Mouse (Mus musculus) CH12.LX (cell line): ENCODE data around the gene Rgs7. TPM values are rescaled to one million over a fixed set of nuclear protein-coding genes. Genes with fewer than 3 reads are reported as not detected.

Experiments used
- DNase-seq: peaks from one replicate; pipeline ENCODE4 v3.0.0-alpha.2; 2013; ENCODE audit errors: extremely low read depth
- H3K27ac ChIP-seq: 2 replicates; pipeline ENCODE4 v1.5.1; 2012; ENCODE audit warnings: low read depth, mild to moderate bottlenecking, control low read depth, moderate library complexity; ENCODE audit not compliant: insufficient read depth
- H3K27me3 ChIP-seq: replicated peaks from 2 replicates; pipeline ENCODE3; 2012; ENCODE audit warnings: inconsistent platforms
- H3K36me3 ChIP-seq, 2 experiments: replicated peaks in 1 of 2; 2 replicates each; pipeline versions ENCODE3 to v1.6.1; 2012; ENCODE audit warnings: inconsistent platforms in 1 of 2, low read length in 1 of 2, mild to moderate bottlenecking in 1 of 2, mixed read lengths in 1 of 2, moderate library complexity in 1 of 2; ENCODE audit not compliant: control insufficient read depth in 1 of 2, insufficient read depth in 1 of 2
- H3K4me1 ChIP-seq, 2 experiments: 2 replicates each; pipeline ENCODE4 v1.6.1; 2012; ENCODE audit warnings: inconsistent platforms in 1 of 2, moderate library complexity in 1 of 2; ENCODE audit not compliant: insufficient read depth in 2 of 2, control insufficient read depth in 1 of 2
- H3K4me2 ChIP-seq: 2 replicates; pipeline ENCODE4 v1.6.1; 2012; ENCODE audit warnings: low read depth, mild to moderate bottlenecking, control low read depth; ENCODE audit not compliant: poor library complexity, insufficient read depth, severe bottlenecking
- H3K4me3 ChIP-seq, 3 experiments: fragments of 150-350 bp in 1 of 3; sonication (generic) in 1 of 3; replicated peaks in 1 of 3; 2 replicates each; pipeline versions ENCODE3 to v1.5.1; 2011 to 2012; ENCODE audit warnings: low read depth in 2 of 3, low read length in 2 of 3, mild to moderate bottlenecking in 2 of 3, moderate library complexity in 2 of 3, control low read depth in 1 of 3, improper control_type of control experiment in 1 of 3, inconsistent platforms in 1 of 3, mixed read lengths in 1 of 3; ENCODE audit not compliant: poor library complexity in 1 of 3
- H3K79me2 ChIP-seq: replicated peaks from 2 replicates; pipeline ENCODE4 v1.6.1; 2012; ENCODE audit warnings: mild to moderate bottlenecking, moderate library complexity; ENCODE audit not compliant: control insufficient read depth, poor library complexity, insufficient read depth, severe bottlenecking; ENCODE audit errors: extremely low read depth
- H3K9ac ChIP-seq: 2 replicates; pipeline ENCODE4 v1.6.1; 2012; ENCODE audit warnings: low read depth, mild to moderate bottlenecking, control low read depth, moderate library complexity; ENCODE audit not compliant: insufficient read depth
- H3K9me3 ChIP-seq: replicated peaks from 2 replicates; pipeline ENCODE3; 2012; ENCODE audit warnings: low read length, inconsistent platforms, mixed read lengths
- BHLHE40 ChIP-seq: IDR thresholded peaks from 2 replicates; pipeline ENCODE4 v1.6.1; 2011; ENCODE audit warnings: mild to moderate bottlenecking, low read depth, low read length, improper control_type of control experiment
- CHD1 ChIP-seq: IDR thresholded peaks from 2 replicates; pipeline ENCODE4 v1.6.1; 2012; ENCODE audit warnings: low read depth, low read length, improper control_type of control experiment, inconsistent platforms
- CHD2 ChIP-seq: IDR thresholded peaks from 2 replicates; pipeline ENCODE4 v1.6.1; 2011; ENCODE audit warnings: low read length, improper control_type of control experiment
- CTCF ChIP-seq, 2 experiments: IDR thresholded peaks in 1 of 2; conservative IDR thresholded peaks in 1 of 2; 2 replicates each; pipeline ENCODE4 v1.5.1; 2011 to 2012; ENCODE audit warnings: low read depth in 2 of 2, low read length in 2 of 2, improper control_type of control experiment in 1 of 2, inconsistent platforms in 1 of 2, mild to moderate bottlenecking in 1 of 2, moderate library complexity in 1 of 2
- ELF1 ChIP-seq: IDR thresholded peaks from 2 replicates; pipeline ENCODE4 v1.6.1; 2014; ENCODE audit warnings: low read depth, mild to moderate bottlenecking, inconsistent platforms, low read length, improper control_type of control experiment
- EP300 ChIP-seq: IDR thresholded peaks from 2 replicates; pipeline ENCODE4 v1.6.1; 2011; ENCODE audit warnings: low read length, improper control_type of control experiment
- ETS1 ChIP-seq: conservative IDR thresholded peaks from 2 replicates; pipeline ENCODE4 v1.6.1; 2012; ENCODE audit warnings: low read depth, mild to moderate bottlenecking, inconsistent platforms, low read length, improper control_type of control experiment, moderate library complexity
- JUN ChIP-seq: IDR thresholded peaks from 2 replicates; pipeline ENCODE4 v1.6.1; 2011; ENCODE audit warnings: low read depth, mild to moderate bottlenecking, low read length, improper control_type of control experiment, moderate library complexity; ENCODE audit not compliant: insufficient read depth
- KAT2A ChIP-seq: IDR thresholded peaks from 2 replicates; pipeline ENCODE4 v1.6.1; 2012; ENCODE audit warnings: low read length, improper control_type of control experiment, inconsistent platforms; ENCODE audit not compliant: insufficient replicate concordance
- MAX ChIP-seq: IDR thresholded peaks from 2 replicates; pipeline ENCODE4 v1.6.1; 2011; ENCODE audit warnings: low read length, improper control_type of control experiment
- MAZ ChIP-seq: IDR thresholded peaks from 2 replicates; pipeline ENCODE4 v1.6.1; 2012; ENCODE audit warnings: low read depth, mild to moderate bottlenecking, inconsistent platforms, low read length, improper control_type of control experiment, moderate library complexity
- MXI1 ChIP-seq: IDR thresholded peaks from 2 replicates; pipeline ENCODE4 v1.6.1; 2011; ENCODE audit warnings: mild to moderate bottlenecking, low read depth, low read length, improper control_type of control experiment
- MYC ChIP-seq: IDR thresholded peaks from 2 replicates; pipeline ENCODE4 v1.6.1; 2011; ENCODE audit warnings: low read depth, mild to moderate bottlenecking, improper control_type of control experiment, low read length
- NELFE ChIP-seq: IDR thresholded peaks from 2 replicates; pipeline ENCODE4 v1.6.1; 2011; ENCODE audit warnings: low read depth, low read length, improper control_type of control experiment
- POLR2A ChIP-seq: IDR thresholded peaks from 2 replicates; pipeline ENCODE4 v1.6.1; 2011; ENCODE audit warnings: low read depth, mild to moderate bottlenecking, improper control_type of control experiment, low read length
- RAD21 ChIP-seq: IDR thresholded peaks from 2 replicates; pipeline ENCODE4 v1.6.1; 2011; ENCODE audit warnings: low read depth, mild to moderate bottlenecking, low read length, improper control_type of control experiment, moderate library complexity
- RCOR1 ChIP-seq: conservative IDR thresholded peaks from 2 replicates; pipeline ENCODE4 v1.6.1; 2012; ENCODE audit warnings: low read depth, mild to moderate bottlenecking, inconsistent platforms, low read length, improper control_type of control experiment
- SIN3A ChIP-seq: IDR thresholded peaks from 2 replicates; pipeline ENCODE4 v1.6.1; 2012; ENCODE audit warnings: low read length, improper control_type of control experiment, inconsistent platforms
- SMC3 ChIP-seq: IDR thresholded peaks from 2 replicates; pipeline ENCODE4 v1.6.1; 2011; ENCODE audit warnings: low read depth, low read length, improper control_type of control experiment
- TBP ChIP-seq: conservative IDR thresholded peaks from 2 replicates; pipeline ENCODE4 v1.6.1; 2011; ENCODE audit warnings: low read depth, low read length, improper control_type of control experiment
- TCF12 ChIP-seq: IDR thresholded peaks from 2 replicates; pipeline ENCODE4 v1.6.1; 2014; ENCODE audit warnings: low read depth, mild to moderate bottlenecking, inconsistent platforms, low read length, improper control_type of control experiment
- UBTF ChIP-seq: IDR thresholded peaks from 2 replicates; pipeline ENCODE4 v1.6.1; 2012; ENCODE audit warnings: low read depth, mild to moderate bottlenecking, inconsistent platforms, low read length, improper control_type of control experiment, moderate library complexity
- USF2 ChIP-seq: conservative IDR thresholded peaks from 2 replicates; pipeline ENCODE4 v1.6.1; 2011; ENCODE audit warnings: low read depth, low read length, improper control_type of control experiment
- ZC3H11A ChIP-seq: IDR thresholded peaks from 2 replicates; pipeline ENCODE4 v1.6.1; 2012; ENCODE audit warnings: low read depth, mild to moderate bottlenecking, inconsistent platforms, low read length, improper control_type of control experiment
- ZKSCAN1 ChIP-seq: IDR thresholded peaks from 2 replicates; pipeline ENCODE4 v1.6.1; 2012; ENCODE audit warnings: low read depth, inconsistent platforms, low read length, improper control_type of control experiment, borderline replicate concordance
- ZMIZ1 ChIP-seq: IDR thresholded peaks from 2 replicates; pipeline ENCODE4 v1.6.1; 2012; ENCODE audit warnings: low read depth, mild to moderate bottlenecking, inconsistent platforms, low read length, improper control_type of control experiment
- ZNF384 ChIP-seq: IDR thresholded peaks from 2 replicates; pipeline ENCODE4 v1.6.1; 2012; ENCODE audit warnings: low read depth, low read length, improper control_type of control experiment, inconsistent platforms
- dilution Hi-C: fragments of 300-500 bp; cut with MboI; formaldehyde crosslinking; loops from 2 replicates; pipeline ENCODE4 v1.14.3; 2020; ENCODE audit warnings: low sequenced_read_pairs; ENCODE audit not compliant: extremely low pct_unique_long_range_greater_than_20kb, extremely low pct_ligation_motif_present
- in situ Hi-C: fragments of 300-500 bp; cut with MboI; formaldehyde crosslinking; loops from 3 replicates; pipeline ENCODE4 v1.14.3; 2019; ENCODE audit warnings: low sequenced_read_pairs, low pct_ligation_motif_present, low pct_unique_long_range_greater_than_20kb, mixed read lengths
- polyA plus RNA-seq: library from polyadenylated mRNA; unstranded; fragments of >175 nt; gene quantifications from 2 replicates; pipeline ENCODE4 v1.2.1, GENCODE M21; 2012; ENCODE audit warnings: low read depth; ENCODE audit not compliant: insufficient read length
- total RNA-seq, 2 experiments: library from RNA; depleted of rRNA; stranded (reverse); fragments of 300-350 nt in 1 of 2; fragments of >200 nt in 1 of 2; gene quantifications; 2 replicates each; pipeline ENCODE4 v1.2.3; 2012 to 2014

Gene Rgs7
- total and polyA plus RNA-seq, 3 experiments, result 0.04 to 0.30 (median 0.09) TPM

GRCm38 (mm10) chr1:175028267-175028666 is 464.0 kb downstream of the Rgs7 start:
- Histone ChIP-seq H3K36me3 (no peaks in the 10 kb centered on the region), H3K27ac (no peak overlapping the region), H3K79me2 (no peaks in the 10 kb centered on the region), H3K27me3 (no peaks in the 10 kb centered on the region), H3K4me2 (no peak overlapping the region), H3K4me1 (no peaks in the 10 kb centered on the region), H3K9me3 (no peaks in the 10 kb centered on the region), H3K4me3 (no peak overlapping the region), H3K9ac (no peak overlapping the region)
- in situ Hi-C loops, result no loop called here
- dilution Hi-C loops, result no loop called here
- DNase-seq, result no peak
- no peak for TF ChIP-seq MYC
- no peak for TF ChIP-seq EP300
- no peak for TF ChIP-seq TCF12
- no peak for TF ChIP-seq CHD2
- TF ChIP-seq TBP, result no peak
- TF ChIP-seq SMC3, result no peak
- no peak for TF ChIP-seq USF2
- no peak for TF ChIP-seq CTCF (conservative IDR thresholded peaks at IDR 0.05 in 1 of 2, IDR thresholded peaks at IDR 0.05 in 1 of 2; ENCODE audit: low read depth in 2 of 2, low read length in 2 of 2)
- TF ChIP-seq KAT2A, result no peak
- TF ChIP-seq ZC3H11A, result no peak
- no peak for TF ChIP-seq MAX
- TF ChIP-seq ZMIZ1, result no peak
- TF ChIP-seq MXI1, result no peak
- no peak for TF ChIP-seq POLR2A
- no peak for TF ChIP-seq RAD21
- no peak for TF ChIP-seq ETS1

- TF ChIP-seq RAD21 (no peak), ZNF384 (no peak), NELFE (no peak), EP300 (no peak), ETS1 (no peak), CTCF (conservative IDR thresholded peaks at IDR 0.05 in 1 of 2, IDR thresholded peaks at IDR 0.05 in 1 of 2; ENCODE audit: low read depth in 2 of 2, low read length in 2 of 2) (no peak), MAX (no peak), POLR2A (no peak), MAZ (no peak), ELF1 (no peak), TCF12 (no peak), CHD2 (no peak), UBTF (no peak), BHLHE40 (no peak), ZKSCAN1 (no peak), CHD1 (no peak), ZMIZ1 (no peak), JUN (no peak), SIN3A (no peak), RCOR1 (no peak)
- Histone ChIP-seq H3K4me3 (no peak overlapping the region), H3K4me1 (no peaks in the 10 kb centered on the region), H3K4me2 (no peak overlapping the region), H3K9me3 (no peaks in the 10 kb centered on the region), H3K27ac (no peak overlapping the region), H3K79me2 (no peaks in the 10 kb centered on the region), H3K9ac (no peak overlapping the region), H3K27me3 (no peaks in the 10 kb centered on the region), H3K36me3 (no peaks in the 10 kb centered on the region)
- in situ Hi-C loops, result no loop called here
- DNase-seq, result no peak
- dilution Hi-C loops, result no loop called here
Observed at GRCm38 (mm10) chr1:175025781-175026309, 466.5 kb downstream of the Rgs7 start.
